Mouse (Mus musculus) testis, adult 2 months (tissue): ENCODE measurements around the gene Foxf1.

Source experiments
- CTCF ChIP-seq: fragments of 200-500 bp; IDR thresholded peaks from 2 replicates; pipeline ENCODE4 v1.5.1; 2012; ENCODE audit warnings: low read depth, mild to moderate bottlenecking, inconsistent platforms, low read length, moderate library complexity; ENCODE audit not compliant: control insufficient read depth, insufficient read depth, insufficient replicate concordance
- POLR2A ChIP-seq: fragments of 200-500 bp; IDR thresholded peaks from 2 replicates; pipeline ENCODE4 v1.6.1; 2012; ENCODE audit warnings: low read depth, mild to moderate bottlenecking, inconsistent platforms, low read length, moderate library complexity; ENCODE audit not compliant: control insufficient read depth

DNA sequence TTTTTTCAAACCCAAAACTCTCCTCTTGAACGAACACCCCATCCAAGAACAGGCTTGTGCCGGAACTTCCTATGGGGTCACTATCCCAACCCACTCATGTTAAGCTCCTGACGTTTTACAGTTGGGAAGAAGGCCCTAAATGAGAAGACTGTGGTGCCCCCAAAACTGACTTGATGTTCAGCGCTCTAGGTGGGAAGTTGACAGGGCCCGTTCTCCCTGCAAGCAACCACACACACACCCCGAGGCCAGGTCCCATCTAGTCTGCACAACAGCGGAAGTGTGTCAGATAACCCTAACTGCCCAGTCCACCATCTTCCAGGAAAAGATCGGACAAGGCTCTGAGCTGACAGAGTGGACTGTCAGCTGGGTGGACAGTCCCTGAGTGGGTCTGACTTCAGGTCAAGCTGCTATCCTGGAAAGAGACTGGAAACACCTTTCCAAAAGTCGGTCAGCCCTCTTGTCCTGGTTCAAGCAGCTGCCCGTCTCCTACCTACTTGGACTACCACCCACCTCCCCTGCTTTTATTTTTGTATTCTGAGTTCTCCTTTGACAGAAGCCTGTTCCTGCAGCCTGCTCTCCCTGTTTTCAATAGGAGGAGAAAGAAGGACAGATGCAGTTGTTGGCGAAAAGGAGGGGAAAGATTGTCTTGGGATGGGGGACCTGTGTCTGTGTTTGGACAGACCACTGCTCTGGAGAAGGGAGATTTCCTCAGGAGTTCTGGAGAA lies 11.6 kb upstream of the Foxf1 start:
- TF ChIP-seq CTCF (no peak), POLR2A (no peak)
